Mouse (Mus musculus): ENCODE data around the gene Hdac9.

GRCm38 (mm10) chr12:34787380-34787779 is 129.5 kb downstream of the Hdac9 start:
- no peak for TF ChIP-seq CTCF (conservative IDR thresholded peaks at IDR 0.05; ENCODE audit: insufficient read depth, insufficient read length, low read depth, low read length)
- TF ChIP-seq POLR2A (IDR thresholded peaks at IDR 0.05; ENCODE audit: low read depth, low read length): no peak
